Mouse (Mus musculus): ENCODE measurements around the gene Gm21541.
"Not testable (repeated sequence)": the region's sequence is repeated elsewhere in the genome, so short reads cannot be mapped to it uniquely, and the experiment has no call there.

The Gm21541 gene

DNA sequence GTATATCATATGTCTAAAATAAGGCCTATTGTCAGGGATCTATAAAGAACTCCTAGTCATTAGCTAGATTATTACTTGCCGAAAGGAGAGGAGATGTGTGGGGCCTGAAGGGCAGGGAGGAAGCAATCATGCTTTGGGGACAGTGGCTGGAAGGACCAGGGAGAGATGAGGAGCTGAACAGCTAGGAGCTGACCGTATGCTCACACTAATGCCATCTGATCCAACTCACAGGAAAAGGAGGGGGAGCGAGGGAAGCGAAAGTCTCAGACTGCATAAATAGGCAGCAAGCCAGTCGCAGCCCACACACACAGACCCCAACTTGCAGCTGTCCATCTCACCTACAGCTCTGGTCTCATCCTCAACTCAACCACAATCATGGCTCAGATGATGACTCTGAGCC is at the start of gene Gm21541:
Gene Gm21541, plus strand, starts transcription at position 301 of the 400 bp plus-strand sequence.
- not testable (repeated sequence) for DNase-seq

DNA sequence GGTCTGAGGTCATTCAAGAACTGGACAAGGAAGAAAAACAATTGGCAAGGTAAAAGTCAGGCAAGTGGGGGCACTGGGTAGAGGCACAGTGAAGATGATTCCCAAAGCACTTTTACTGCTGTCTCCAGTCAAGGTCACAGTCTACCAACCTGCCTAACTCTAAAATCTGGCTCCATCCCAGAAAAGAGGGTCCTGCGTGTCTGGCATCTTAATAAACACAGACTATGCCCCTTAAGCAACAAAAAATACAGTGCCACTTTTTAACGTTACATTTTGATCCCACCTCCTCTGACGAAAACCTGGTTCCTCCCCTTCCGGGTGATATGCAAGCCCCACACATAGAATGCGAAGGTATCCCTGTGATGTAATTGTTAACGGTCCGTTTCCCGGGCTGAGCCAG is 37.9 kb downstream of the Gm21541 start, which contains the start of gene Gm20878:
Gene Gm20878, plus strand, starts transcription at position 301 of the 400 bp plus-strand sequence.
- not testable (repeated sequence) for DNase-seq

Data from cerebellum, postnatal 10 days (tissue).